Mouse (Mus musculus) embryonic facial prominence, embryonic 14.5 days (tissue): ENCODE measurements at regions not wholly inside any gene's neighbourhood (a gene's known extent, or its start where the extent isn't known, plus 50 kb on each side); places are given as distances from the start of the nearest gene placed in this dataset.

Experiments
- ATAC-seq: fragments of 200-750 bp; cut with Nextera tagmentation; 2 replicates; pipeline ENCODE4 v1.8.0; 2017; ENCODE audit warnings: low read depth, moderate number of reproducible peaks, moderate TSS enrichment
- DNase-seq: peaks from one replicate; pipeline ENCODE4 v3.0.0-alpha.2; 2015; ENCODE audit warnings: low spot score
- H3K27ac ChIP-seq: fragments of 300-500 bp; sonication (generic); replicated peaks from 2 replicates; pipeline ENCODE4 v1.5.1; 2014; ENCODE audit warnings: low read depth, mild to moderate bottlenecking, low read length, moderate library complexity
- H3K27me3 ChIP-seq: fragments of 300-500 bp; sonication (generic); replicated peaks from 2 replicates; pipeline ENCODE4 v1.6.1; 2014; ENCODE audit warnings: low read length; ENCODE audit not compliant: control insufficient read depth, insufficient read depth
- H3K36me3 ChIP-seq: fragments of 300-500 bp; sonication (generic); 2 replicates; pipeline ENCODE4 v1.6.1; 2014; ENCODE audit warnings: low read length, mixed read lengths; ENCODE audit not compliant: control insufficient read depth, insufficient read depth
- H3K4me1 ChIP-seq: fragments of 300-500 bp; sonication (generic); 2 replicates; pipeline ENCODE4 v1.6.1; 2014; ENCODE audit warnings: antibody characterized with exemption, low read length; ENCODE audit not compliant: control insufficient read depth, insufficient read depth
- H3K4me2 ChIP-seq: fragments of 300-500 bp; sonication (generic); 2 replicates; pipeline ENCODE4 v1.6.1; 2014; ENCODE audit warnings: low read depth, mild to moderate bottlenecking, low read length, moderate library complexity, mixed read lengths
- H3K4me3 ChIP-seq: fragments of 300-500 bp; sonication (generic); 2 replicates; pipeline ENCODE4 v1.5.1; 2014; ENCODE audit warnings: low read depth, mild to moderate bottlenecking, low read length
- H3K9ac ChIP-seq: fragments of 300-500 bp; sonication (generic); 2 replicates; pipeline ENCODE4 v1.6.1; 2014; ENCODE audit warnings: low read depth, mild to moderate bottlenecking, low read length, moderate library complexity, mixed read lengths
- H3K9me3 ChIP-seq: fragments of 300-500 bp; sonication (generic); 2 replicates; pipeline ENCODE4 v1.6.1; 2016; ENCODE audit warnings: low read length; ENCODE audit not compliant: control insufficient read depth
- WGBS: fragments of 180-500 bp; shearing (Covaris S2); extraction: QIAGEN DNeasy Blood & Tissue Kit; methylation state at CpG from one replicate; pipeline ENCODE4 v1.1.7; 2014; 5-methylcytosine and 5-hydroxymethylcytosine counted together

DNA sequence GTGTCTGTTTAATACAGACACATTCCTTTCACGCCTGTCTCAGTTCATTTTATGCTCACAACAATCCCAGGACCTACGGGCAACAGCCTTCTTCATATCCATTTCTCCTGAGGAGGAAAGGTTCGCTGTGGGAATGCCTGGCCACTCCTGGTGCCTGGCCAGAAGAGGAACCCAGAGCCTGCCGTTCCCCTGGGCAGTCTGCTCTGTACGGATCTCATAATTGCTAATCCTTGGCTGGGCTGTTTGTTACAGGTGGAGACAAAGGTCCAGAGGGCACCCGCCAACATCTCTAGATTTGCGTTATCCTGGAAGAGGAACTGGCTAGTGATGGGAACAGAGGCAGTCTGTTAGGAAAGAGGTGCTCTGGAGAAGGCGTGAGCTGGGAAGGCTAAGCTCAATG is 53.4 kb upstream of the Alk start:
- no peak for DNase-seq
- no peak overlapping the region for H3K9ac ChIP-seq
- H3K27ac ChIP-seq = no peak overlapping the region
- H3K4me1 ChIP-seq = no peaks in the 10 kb centered on the region; the same call in 1 of the 2 replicates
- no peaks in the 10 kb centered on the region for H3K9me3 ChIP-seq
- no peaks in the 10 kb centered on the region for H3K27me3 ChIP-seq
- no peak overlapping the region for H3K4me3 ChIP-seq
- H3K36me3 ChIP-seq = no peaks in the 10 kb centered on the region
- no peak overlapping the region for H3K4me2 ChIP-seq
- no peak for ATAC-seq
- 49% methylated on average over 8 of the region's 8 CpGs for WGBS
